Mouse (Mus musculus) limb, embryonic 14.5 days (tissue): ENCODE results near the gene Irak1. TPM values are rescaled to one million over a fixed set of nuclear protein-coding genes. Genes with fewer than 3 reads are reported as not detected.

Experiments
- ATAC-seq: fragments of 200-750 bp; cut with Nextera tagmentation; 2 replicates; pipeline ENCODE4 v1.8.0; 2017; ENCODE audit warnings: low read depth, moderate number of reproducible peaks, moderate TSS enrichment; ENCODE audit not compliant: low FRiP score
- DNase-seq: peaks from one replicate; pipeline ENCODE4 v3.0.0-alpha.2; 2015; ENCODE audit warnings: low spot score
- H3K27ac ChIP-seq: fragments of 300-500 bp; sonication (generic); replicated peaks from 2 replicates; pipeline ENCODE4 v1.5.1; 2014; ENCODE audit warnings: low read depth, mild to moderate bottlenecking, low read length, moderate library complexity, mixed read lengths
- H3K27me3 ChIP-seq: fragments of 300-500 bp; sonication (generic); 2 replicates; pipeline ENCODE4 v1.6.1; 2014; ENCODE audit warnings: low read length, mixed read lengths; ENCODE audit not compliant: control insufficient read depth, insufficient read depth
- H3K36me3 ChIP-seq: fragments of 300-500 bp; sonication (generic); 2 replicates; pipeline ENCODE4 v1.6.1; 2014; ENCODE audit warnings: mild to moderate bottlenecking, low read length, moderate library complexity, mixed read lengths; ENCODE audit not compliant: control insufficient read depth, insufficient read depth
- H3K4me1 ChIP-seq: fragments of 300-500 bp; sonication (generic); 2 replicates; pipeline ENCODE4 v1.6.1; 2014; ENCODE audit warnings: antibody characterized with exemption, low read length, mixed read lengths; ENCODE audit not compliant: control insufficient read depth, insufficient read depth
- H3K4me2 ChIP-seq: fragments of 300-500 bp; sonication (generic); replicated peaks from 2 replicates; pipeline ENCODE4 v1.6.1; 2014; ENCODE audit warnings: low read depth, mild to moderate bottlenecking, low read length, moderate library complexity; ENCODE audit not compliant: severe bottlenecking
- H3K4me3 ChIP-seq: fragments of 300-500 bp; sonication (generic); replicated peaks from 2 replicates; pipeline ENCODE4 v1.5.1; 2014; ENCODE audit warnings: low read length
- H3K9ac ChIP-seq: fragments of 300-500 bp; sonication (generic); 2 replicates; pipeline ENCODE4 v1.6.1; 2014; ENCODE audit warnings: mild to moderate bottlenecking, low read depth, low read length, moderate library complexity; ENCODE audit not compliant: severe bottlenecking
- H3K9me3 ChIP-seq: fragments of 300-500 bp; sonication (generic); 2 replicates; pipeline ENCODE4 v1.6.1; 2016; ENCODE audit warnings: low read length; ENCODE audit not compliant: control insufficient read depth
- POLR2A ChIP-seq: fragments of 200-500 bp; IDR thresholded peaks from 2 replicates; pipeline ENCODE4 v1.8.0; 2012; ENCODE audit warnings: inconsistent platforms, mild to moderate bottlenecking, moderate library complexity, borderline replicate concordance; ENCODE audit not compliant: insufficient read depth, insufficient read length; ENCODE audit errors: extremely low read depth
- WGBS: fragments of 180-500 bp; shearing (Covaris S2); extraction: QIAGEN DNeasy Blood & Tissue Kit; methylation state at CpG from one replicate; pipeline ENCODE4 v1.1.7; 2014; 5-methylcytosine and 5-hydroxymethylcytosine counted together
- polyA plus RNA-seq, 2 experiments: library from polyadenylated mRNA; depleted of rRNA in 1 of 2; stranded (reverse) in 1 of 2; unstranded in 1 of 2; fragments of >200 nt; fragmentation: Nextera tagmentation in 1 of 2; extraction: Ambion mirVana in 1 of 2; gene quantifications; 2 replicates each; pipeline versions ENCODE4 v1.2.1 to v1.2.3; 2012 to 2014

Gene Irak1
- polyA plus RNA-seq, 2 experiments = 49.6 to 86.0 TPM

- no peak overlapping the region for H3K9ac ChIP-seq
- WGBS = 50% methylated on average over 1 of the region's 1 CpGs
- DNase-seq (no peak), ATAC-seq (no peak)
- no peak overlapping the region for H3K4me3 ChIP-seq
- no peaks in the 10 kb centered on the region for H3K9me3 ChIP-seq
- no peak for TF ChIP-seq POLR2A
- H3K27me3 ChIP-seq = no peaks in the 10 kb centered on the region
- H3K4me1 ChIP-seq = no peaks in the 10 kb centered on the region
- peaks cover 9% of the 10 kb centered on the region for H3K36me3 ChIP-seq
- H3K4me2 ChIP-seq = no peak overlapping the region
- no peak overlapping the region for H3K27ac ChIP-seq
These were observed 6.3 kb upstream of the Irak1 start for GRCm38 (mm10) chrX:74030000-74030399.

- no peak for TF ChIP-seq POLR2A
- peak overlapping the region; percentile 57 for H3K4me3 ChIP-seq
- 29% methylated on average over 4 of the region's 6 CpGs for WGBS
- H3K9me3 ChIP-seq = no peaks in the 10 kb centered on the region
- H3K27me3 ChIP-seq = no peaks in the 10 kb centered on the region
- peaks cover 15% of the 10 kb centered on the region for H3K36me3 ChIP-seq
- H3K27ac ChIP-seq = 0 out of 2 replicates have a peak overlapping the region, but pooled peaks have one; percentile 63
- H3K9ac ChIP-seq = peak overlapping the region; percentile 85
- ATAC-seq = no peak
- H3K4me1 ChIP-seq = no peaks in the 10 kb centered on the region
- peak overlapping the region; percentile 61 for H3K4me2 ChIP-seq
- DNase-seq = no peak
These were observed 927 bp downstream of the Irak1 start for GRCm38 (mm10) chrX:74022795-74023187.

- ATAC-seq (no peak), DNase-seq (no peak)
- peaks cover 5% of the 10 kb centered on the region; the same call in 1 of the 2 replicates for H3K36me3 ChIP-seq
- no peaks in the 10 kb centered on the region for H3K9me3 ChIP-seq
- WGBS = 76% methylated on average over 1 of the region's 1 CpGs
- no peaks in the 10 kb centered on the region for H3K4me1 ChIP-seq
- no peak overlapping the region for H3K9ac ChIP-seq
- no peak overlapping the region for H3K4me2 ChIP-seq
- no peak for TF ChIP-seq POLR2A
- H3K27me3 ChIP-seq = no peaks in the 10 kb centered on the region
- H3K4me3 ChIP-seq = no peak overlapping the region
- H3K27ac ChIP-seq = no peak overlapping the region
These were observed 9.1 kb downstream of the Irak1 start for GRCm38 (mm10) chrX:74014597-74014996.

- H3K4me3 ChIP-seq = no peak overlapping the region
- H3K4me1 ChIP-seq = no peaks in the 10 kb centered on the region
- DNase-seq (no peak), ATAC-seq (no peak)
- no peaks in the 10 kb centered on the region for H3K9me3 ChIP-seq
- TF ChIP-seq POLR2A = no peak
- H3K27ac ChIP-seq = no peak overlapping the region
- H3K9ac ChIP-seq = no peak overlapping the region
- no peak overlapping the region for H3K4me2 ChIP-seq
- no peaks in the 10 kb centered on the region for H3K36me3 ChIP-seq
- H3K27me3 ChIP-seq = no peaks in the 10 kb centered on the region
- WGBS = 49% methylated on average over 8 of the region's 8 CpGs
These were observed 15.7 kb downstream of the Irak1 start for GRCm38 (mm10) chrX:74008063-74008462.

- 88% methylated on average over 21 of the region's 21 CpGs for WGBS
- H3K27me3 ChIP-seq = no peaks in the 10 kb centered on the region
- no peaks in the 10 kb centered on the region for H3K4me1 ChIP-seq
- ATAC-seq = no peak
- H3K9me3 ChIP-seq = no peaks in the 10 kb centered on the region
- H3K36me3 ChIP-seq = no peaks in the 10 kb centered on the region
- no peak overlapping the region for H3K9ac ChIP-seq
- DNase-seq = no peak
- no peak for TF ChIP-seq POLR2A
- no peak overlapping the region for H3K4me3 ChIP-seq
- H3K4me2 ChIP-seq = no peak overlapping the region
- H3K27ac ChIP-seq = no peak overlapping the region
These were observed 17.3 kb downstream of the Irak1 start for GRCm38 (mm10) chrX:74006401-74006800.

- WGBS = 59% methylated on average over 2 of the region's 2 CpGs
- H3K27ac ChIP-seq = no peak overlapping the region
- H3K4me2 ChIP-seq = no peak overlapping the region
- H3K4me1 ChIP-seq = no peaks in the 10 kb centered on the region
- no peaks in the 10 kb centered on the region for H3K36me3 ChIP-seq
- no peaks in the 10 kb centered on the region for H3K9me3 ChIP-seq
- no peak for TF ChIP-seq POLR2A
- H3K9ac ChIP-seq = no peak overlapping the region
- H3K4me3 ChIP-seq = no peak overlapping the region
- ATAC-seq (no peak), DNase-seq (no peak)
- no peaks in the 10 kb centered on the region for H3K27me3 ChIP-seq
These were observed 20.1 kb downstream of the Irak1 start for GRCm38 (mm10) chrX:74003644-74004043.
